Mouse (Mus musculus): ENCODE data around the gene Trat1.

The Trat1 gene

DNA sequence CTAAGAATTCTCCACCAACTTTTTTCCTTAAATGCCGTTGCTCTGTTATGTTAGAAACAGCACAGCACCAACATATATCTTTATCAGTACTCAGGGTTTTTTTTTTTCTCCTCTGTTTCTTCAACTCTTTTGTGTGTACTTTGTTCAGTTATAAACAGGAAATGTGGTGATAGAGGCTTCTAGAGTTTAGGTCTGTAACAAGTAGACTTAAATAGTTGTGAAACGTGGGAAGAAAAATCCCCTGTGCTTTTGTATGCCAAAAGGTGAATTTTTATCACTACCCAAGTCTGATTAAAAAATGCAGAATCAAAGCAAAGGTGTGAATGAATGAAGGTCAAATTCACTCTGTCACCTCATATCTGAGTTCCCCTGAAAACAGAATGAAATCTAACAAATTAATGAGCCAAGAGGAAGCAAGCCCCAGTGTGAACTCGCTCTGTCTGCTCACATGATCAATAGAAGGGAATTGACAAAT, at the start of gene Trat1:
Trat1 (minus strand) TSS at position 51 of the 475 bp plus-strand sequence.
- DNase-seq (ENCODE audit: low read depth, low spot score), result no peak

DNA sequence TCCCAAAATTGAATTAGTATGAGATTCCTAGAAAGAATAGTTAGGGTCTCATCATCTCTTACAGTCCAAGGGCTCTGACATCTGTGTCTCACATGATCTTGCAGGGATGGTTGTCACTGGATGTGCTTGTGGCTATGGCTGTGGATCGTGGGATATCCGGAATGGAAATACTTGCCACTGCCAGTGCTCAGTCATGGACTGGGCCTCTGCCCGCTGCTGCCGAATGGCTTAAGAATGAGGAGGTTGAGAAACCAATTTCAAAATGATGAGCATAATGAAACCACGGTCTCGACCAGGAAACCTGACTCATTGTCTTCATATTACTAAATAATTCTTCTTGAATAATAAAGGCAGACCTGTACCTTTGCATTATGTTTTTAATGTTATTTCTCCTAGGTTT, 46.7 kb upstream of the Trat1 start:
- no peak for DNase-seq (ENCODE audit: low read depth, low spot score)

DNA sequence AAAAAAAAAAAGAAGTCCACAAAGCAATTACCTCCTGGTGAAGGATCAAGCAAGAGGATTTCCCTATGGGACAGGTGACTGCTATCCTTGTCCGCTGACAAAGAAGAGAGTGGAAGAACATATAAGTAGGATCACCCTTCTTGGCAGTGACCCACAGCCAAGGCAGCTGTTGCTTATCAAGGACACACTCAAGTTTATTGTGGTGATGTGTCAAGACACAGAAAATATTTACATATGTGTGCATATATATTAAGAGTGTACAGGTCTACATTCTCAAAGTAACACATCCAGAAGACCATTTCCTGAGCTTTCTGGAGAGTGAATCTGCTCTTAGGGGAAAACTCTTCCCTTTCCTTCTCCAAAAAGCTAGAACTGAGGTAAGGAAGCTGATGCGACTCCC, 44.9 kb upstream of the Trat1 start, which contains the start of gene Retnlb:
Retnlb (plus strand) TSS at position 162 of the 400 bp plus-strand sequence.
- DNase-seq (ENCODE audit: low read depth, low spot score), result no peak

DNA sequence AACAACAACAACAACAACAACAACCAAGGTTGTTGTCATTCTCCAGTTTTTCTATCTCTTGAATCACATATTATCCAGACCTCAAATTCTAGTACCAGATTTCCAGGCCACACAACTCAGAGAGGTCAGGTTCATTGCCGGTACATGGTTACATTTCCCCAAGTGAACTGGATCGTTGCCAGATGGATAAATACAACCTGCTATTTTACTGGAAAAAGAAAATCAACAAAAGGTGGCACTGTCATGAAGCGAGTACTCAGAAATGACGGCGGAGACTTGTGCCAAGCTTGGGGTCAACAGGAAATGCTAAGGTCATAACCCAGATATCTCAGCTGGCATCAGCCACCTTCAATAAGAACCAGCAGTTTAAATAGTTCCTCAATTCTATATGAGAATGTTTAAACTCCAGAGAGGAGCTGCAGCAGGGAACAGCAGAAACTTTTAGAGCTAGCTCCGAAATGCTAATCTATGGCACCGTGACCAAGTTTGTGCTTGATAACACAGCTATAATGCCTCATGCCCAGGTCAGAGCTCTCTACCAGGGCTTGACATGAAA, 40.1 kb upstream of the Trat1 start:
- DNase-seq (ENCODE audit: low read depth, low spot score), result no peak

DNA sequence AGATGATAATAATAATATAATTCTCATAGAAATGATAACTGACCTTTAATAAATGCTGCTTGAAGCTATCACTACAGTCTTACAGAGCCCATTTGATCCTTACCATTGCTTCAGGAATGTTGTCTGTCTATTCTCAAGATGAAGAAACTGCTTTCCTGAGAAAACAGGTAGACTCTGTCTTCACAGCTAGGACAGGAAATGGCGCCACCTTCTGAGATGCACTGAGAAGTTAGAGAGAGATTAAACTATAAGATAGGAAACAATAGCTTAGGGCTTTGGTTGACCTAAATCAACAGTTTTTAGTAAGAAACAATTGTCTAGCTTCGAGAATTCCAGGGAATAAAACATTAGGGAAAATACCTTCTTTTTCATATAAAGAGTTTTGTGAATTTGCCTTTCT, 37.6 kb upstream of the Trat1 start:
- DNase-seq (ENCODE audit: low read depth, low spot score), result peak; percentile 35

DNA sequence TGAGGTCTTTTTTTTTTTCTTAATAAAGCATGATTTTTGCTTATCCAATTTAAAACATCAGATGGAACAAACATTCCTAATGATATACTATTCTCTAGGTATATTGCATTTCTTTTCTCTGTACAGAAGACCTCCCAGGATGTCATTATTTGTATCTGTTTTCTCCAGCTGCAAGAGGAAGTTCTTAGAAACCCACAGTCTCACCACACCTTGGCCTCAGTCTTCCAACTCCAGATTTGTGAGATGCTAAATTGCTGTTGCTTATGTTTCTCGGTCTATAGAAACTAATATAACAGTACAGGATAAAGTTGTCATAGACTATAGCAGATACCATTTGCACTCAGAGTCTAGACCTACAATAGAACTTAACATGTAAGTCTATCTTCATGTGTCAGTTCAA, 34.7 kb upstream of the Trat1 start:
- DNase-seq (ENCODE audit: low read depth, low spot score), result no peak

DNA sequence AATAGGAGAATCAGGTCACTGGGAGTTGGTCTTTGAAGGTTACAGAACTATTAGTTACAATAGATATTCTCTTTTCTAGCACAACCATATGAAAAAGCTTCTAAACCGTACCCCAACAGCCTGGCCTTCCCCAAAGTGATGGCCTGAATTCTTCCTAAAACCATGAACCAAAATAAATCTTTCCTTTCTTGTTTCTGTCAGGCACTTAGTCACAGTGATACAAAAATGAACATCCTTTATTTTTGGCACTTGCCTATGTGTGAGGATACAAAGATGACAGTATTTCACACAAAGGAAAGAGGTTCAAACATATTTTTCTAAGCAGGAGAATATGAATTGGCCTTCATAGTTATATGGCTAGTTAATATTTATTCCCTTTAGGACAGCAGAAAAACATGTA, 33.6 kb upstream of the Trat1 start:
- no peak for DNase-seq (ENCODE audit: low read depth, low spot score)

DNA sequence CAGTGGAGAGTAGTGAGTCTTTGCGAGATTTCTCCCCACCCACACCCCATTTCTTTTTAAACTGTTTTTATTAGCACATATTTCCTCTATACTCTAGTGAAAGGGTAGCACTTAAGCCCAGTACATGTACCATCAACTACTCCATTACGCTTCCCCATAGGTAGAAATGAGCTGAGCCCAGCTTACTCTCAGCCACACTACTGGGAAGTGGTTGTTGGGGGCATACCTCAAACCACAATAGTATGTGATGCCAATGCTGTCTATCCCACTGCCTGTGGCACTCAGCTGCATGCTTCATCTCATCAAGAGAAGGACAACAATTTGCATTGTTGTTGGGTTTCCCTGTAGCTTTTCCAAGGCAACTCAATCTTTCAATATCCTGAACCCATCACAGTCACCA, 29.1 kb upstream of the Trat1 start:
- DNase-seq (ENCODE audit: low read depth, low spot score), result no peak

DNA sequence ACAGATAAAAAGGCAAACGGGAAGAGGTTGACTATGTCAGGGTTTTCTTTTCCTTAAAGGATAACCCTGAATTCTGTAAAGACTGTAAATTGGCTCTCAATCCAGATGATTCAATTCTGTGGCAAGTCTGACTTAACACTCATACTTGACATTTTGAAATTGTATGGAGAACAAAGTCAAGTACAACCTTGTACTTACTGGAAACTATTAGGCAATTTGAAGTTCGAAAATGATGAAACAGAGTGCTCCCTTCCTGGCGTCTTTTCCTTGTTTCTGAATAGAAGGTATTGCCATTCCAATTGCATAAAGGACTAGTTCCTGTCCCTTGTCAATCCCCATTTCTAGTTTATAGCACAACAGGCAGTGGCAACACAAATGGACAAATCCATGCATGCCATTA, 27.6 kb upstream of the Trat1 start:
- DNase-seq (ENCODE audit: low read depth, low spot score), result no peak

DNA sequence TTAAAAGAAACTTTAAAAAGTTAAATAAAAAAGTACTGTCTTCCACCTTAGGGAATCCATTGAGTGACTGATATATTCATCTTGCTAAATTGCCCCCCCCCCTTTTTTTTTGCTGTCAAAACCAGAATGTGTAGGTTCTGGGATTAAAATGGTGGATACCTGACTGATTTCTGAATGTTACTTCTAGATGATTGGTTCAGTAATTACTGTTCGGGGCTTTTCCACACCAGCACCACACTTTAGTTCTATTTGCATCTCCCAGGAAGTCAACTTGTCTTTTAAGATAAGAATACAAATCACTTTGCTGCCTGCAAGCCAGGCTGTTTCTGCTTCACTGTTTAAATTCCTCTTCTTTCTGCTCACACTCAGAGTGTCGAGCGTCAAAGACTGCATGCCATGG, 26.5 kb upstream of the Trat1 start:
- DNase-seq (ENCODE audit: low read depth, low spot score), result no peak

DNA sequence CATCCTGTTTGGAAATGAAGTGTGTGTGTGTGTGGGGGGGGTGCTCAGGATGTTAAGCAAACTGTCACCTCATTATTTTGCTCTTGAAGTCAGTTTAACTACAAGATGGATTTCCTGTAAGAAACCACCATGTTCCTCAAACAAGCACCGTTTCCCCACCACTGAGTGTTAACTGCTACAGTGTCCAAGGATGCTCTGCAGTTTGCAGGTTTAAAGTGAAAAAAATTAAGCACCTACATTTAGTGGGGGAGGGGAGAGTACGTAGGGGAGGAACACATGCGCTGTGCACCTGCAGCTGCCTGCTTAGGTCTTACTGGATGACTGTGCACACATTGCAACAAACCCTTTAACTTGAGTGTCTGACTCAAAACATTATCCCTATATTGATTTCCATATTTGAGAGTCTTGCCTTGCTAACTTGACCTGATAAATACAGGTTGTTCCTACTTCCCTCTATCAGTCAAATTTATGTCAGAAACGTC, 16.9 kb upstream of the Trat1 start:
- no peak for DNase-seq (ENCODE audit: low read depth, low spot score)

DNA sequence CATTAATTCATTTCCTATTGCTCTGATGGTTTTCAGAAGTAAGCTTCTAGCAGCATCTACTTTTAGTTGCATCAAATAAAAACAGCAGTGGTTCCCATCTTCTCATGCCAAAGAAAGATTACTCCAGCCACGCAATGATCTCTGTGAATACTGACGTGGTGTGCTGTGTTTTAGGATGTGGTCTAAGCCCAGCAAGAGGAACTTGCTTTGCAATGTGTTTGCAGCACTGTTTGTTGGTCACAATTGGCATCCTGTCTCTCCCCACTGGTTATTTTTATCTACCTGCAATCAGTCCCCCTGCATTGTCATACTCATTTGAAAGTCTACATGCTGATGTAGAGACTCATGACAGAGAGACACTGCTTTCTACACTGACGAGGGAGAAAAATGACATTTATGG, 14.4 kb upstream of the Trat1 start:
- DNase-seq (ENCODE audit: low read depth, low spot score), result no peak

DNA sequence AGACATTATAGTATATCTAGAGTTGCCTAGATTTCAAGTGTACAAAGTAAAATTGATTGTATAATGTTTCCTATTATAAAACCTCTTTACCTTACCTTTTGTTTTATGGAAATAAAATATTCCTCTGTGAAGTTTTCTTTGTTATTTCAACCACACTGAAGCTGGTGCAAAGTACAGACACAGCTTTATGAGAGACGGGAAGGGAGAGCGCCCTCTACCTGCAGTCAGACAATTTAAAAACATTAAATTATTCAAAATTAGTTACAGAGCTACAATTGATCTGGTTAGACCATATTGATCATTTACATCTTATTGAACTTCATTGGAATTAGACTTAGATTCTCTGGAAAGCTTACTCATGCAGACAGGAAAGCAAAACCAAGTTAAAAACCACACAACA, 5.4 kb upstream of the Trat1 start:
- no peak for DNase-seq (ENCODE audit: low read depth, low spot score)

DNA sequence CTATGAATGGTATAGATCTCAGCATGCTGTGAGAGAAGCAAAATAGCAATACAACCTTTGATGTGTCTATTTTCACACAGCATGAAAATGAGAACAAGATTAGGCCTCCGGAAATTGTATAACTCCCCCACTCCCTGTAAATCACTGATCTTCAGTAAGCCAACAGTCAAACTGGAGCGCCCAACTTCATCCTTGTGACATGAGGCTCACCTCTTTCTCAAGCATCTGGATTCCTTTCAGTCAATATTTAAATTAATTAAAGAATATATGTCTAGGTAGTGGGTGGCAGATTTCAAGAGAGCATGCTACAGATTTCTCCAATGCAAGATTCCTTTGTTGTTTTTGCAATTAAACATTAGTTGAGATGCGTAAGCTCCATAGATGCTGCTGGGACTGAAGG, 2.6 kb downstream of the Trat1 start:
- no peak for DNase-seq (ENCODE audit: low read depth, low spot score)

DNA sequence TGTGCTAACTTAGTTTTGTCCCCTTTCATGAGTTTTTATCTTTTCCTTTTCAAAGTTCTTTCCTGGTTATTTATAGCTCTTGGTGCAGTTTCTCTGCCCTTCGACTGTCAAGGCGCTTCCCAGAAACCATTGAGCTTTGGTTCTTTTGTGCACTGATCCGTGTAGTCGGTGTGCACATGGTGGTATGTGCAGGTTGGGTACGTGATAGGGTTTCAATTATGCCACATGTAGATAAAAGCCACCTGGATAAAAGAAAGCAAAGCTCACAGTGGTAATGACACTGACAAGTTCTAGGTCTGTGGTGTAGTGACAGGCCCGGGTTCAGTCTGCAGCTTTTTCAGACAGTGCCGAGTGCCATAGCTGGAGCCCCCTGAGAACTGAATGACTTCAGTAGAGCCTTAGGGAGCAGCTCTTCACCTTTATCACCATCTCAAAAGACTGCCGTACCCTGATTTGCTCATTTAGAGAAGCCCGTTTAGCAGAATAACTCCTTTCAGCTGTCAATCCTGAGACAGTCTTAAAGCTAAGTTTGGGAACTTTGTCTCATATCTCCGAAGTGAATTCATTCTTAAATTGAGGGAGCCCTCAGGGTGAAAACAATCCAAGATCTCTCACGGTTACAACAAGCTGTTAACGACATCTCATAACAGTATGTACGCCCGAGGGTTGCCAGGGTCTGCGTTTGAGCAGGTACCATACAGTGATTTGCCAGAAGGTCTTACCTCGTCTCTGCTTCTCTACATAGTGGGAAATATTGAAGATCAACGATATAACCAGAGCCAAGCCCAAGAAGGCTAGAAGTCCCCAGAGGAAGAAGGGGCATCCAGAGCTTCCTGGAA, 11.0 kb downstream of the Trat1 start:
- no peak for DNase-seq (ENCODE audit: low read depth, low spot score)

DNA sequence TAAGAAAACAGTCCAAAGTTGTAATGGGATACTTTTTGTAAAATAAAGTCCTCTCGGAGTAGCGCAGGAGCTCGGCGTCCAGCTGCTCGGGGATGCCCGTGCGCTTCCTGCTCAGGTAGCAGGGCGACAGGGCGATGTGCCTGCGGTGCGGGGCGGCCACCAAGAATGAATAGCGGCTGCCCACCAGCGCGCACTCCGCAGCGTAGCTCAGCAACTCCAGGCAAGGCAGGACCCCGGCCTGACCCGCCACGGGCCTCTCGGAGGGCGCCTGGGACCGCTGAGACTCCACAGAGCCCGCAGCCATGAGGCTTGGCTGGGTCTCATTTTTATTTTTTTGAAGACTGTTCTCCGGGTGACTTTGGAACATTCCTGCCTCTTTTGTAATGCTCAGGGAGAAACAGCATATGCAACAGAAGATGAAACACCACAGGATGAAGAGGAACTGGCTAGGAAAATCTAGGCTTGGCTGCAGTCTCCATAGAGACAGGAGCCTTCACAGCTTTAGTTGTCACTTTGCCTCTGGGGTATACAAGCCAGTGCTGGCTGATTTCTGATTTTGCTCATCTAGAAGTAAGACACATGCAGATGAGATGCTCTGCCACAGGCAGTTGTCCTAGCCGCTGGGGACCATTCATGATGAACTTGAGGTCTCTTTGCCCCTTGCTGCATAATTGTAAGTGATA, 21.5 kb downstream of the Trat1 start:
- peak; percentile 6 for DNase-seq (ENCODE audit: low read depth, low spot score)

DNA sequence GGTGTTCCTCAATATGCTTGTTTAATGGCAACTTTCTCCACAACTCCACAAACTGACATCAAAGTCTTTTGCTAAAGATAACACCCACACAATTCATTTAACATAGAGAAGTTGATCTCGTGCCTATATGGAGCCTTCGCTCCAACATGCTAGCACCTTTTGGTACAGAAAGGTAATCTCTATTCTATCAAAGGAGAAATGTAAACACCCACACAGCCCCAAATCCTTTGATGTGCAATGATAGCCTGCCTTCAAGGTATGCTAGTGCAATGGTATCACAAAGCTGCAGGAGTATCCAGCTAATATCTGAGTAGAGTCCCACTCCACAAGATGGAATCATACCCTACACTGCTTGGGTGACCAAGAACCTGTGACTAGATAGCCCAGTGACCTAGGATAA, 26.4 kb downstream of the Trat1 start:
- no peak for DNase-seq (ENCODE audit: low read depth, low spot score)

DNA sequence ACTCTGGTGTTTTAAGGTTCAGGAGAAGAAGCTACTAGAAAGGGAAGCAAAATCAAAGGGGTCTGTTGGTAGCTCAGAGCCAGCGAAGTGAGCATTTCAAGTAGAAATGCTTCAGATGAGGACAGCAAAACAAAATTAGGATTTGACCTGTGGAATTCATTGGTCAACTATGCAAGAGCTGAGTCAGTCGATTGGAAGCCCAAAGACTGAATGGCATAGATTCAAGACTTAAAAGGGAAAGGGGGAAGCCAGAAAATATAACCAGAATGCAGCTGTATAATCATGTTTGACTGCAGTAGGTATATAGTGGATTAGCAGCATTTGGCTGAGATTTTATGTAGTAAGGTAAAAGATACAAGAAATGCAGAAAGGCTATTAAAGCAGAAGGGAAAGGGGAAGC, 26.8 kb downstream of the Trat1 start:
- no peak for DNase-seq (ENCODE audit: low read depth, low spot score)

DNA sequence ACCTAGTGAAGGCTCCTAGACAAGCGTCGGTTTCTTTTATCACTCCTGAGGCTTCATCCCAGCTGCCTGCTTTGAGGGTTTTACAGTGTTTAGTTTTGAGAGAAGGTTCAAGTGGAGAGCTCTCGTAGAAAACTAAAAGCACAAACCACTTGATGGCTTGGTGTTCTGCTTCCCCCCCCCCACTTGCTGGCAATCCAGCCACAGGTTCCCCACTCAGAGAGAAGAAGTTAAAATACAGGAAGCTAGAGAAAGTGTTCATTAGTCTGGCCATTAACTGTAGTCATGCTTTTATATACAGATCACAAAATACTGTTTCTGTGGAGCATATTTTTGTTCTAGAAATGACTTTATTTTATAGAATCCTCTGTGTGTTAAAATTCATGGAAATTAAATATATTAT, 30.3 kb downstream of the Trat1 start:
- DNase-seq (ENCODE audit: low read depth, low spot score), result no peak

DNA sequence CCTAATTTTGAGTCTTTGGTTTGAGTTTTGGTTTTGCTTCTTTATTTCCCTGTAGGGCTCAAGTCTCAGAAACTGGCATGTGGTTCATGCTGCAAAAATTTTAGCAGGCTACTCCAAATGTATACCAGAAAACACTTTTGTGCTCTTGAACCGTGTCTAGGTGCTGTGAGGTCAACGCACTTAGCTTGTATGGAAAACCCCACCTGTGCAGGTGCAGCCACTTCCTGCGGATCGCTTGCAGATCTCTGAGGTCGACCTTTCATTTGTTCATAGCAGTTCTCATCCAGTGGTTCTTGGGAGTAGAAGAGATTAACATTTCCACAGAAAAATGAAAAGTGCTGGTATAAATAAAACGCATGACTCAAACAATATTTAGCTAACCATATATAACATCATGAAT, 31.8 kb downstream of the Trat1 start:
- DNase-seq (ENCODE audit: low read depth, low spot score), result no peak

DNA sequence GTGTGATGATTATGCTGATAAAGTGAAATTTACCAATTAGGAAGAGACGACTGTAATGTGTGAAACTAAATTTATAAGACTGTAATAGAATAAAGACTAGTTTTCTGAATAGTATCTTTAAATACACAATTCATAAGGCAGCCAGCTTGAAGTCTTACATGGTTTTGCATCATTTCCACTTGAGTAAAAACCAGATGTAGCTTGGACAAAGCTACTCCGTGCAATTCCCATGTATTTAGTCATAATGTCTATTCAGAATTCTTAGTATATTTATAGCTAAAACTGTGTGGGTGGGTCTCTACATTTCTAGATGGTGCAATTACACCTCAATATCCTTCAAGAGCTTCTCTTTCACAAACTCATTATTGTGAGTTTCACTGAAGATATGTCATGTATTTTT, 33.4 kb downstream of the Trat1 start:
- no peak for DNase-seq (ENCODE audit: low read depth, low spot score)

DNA sequence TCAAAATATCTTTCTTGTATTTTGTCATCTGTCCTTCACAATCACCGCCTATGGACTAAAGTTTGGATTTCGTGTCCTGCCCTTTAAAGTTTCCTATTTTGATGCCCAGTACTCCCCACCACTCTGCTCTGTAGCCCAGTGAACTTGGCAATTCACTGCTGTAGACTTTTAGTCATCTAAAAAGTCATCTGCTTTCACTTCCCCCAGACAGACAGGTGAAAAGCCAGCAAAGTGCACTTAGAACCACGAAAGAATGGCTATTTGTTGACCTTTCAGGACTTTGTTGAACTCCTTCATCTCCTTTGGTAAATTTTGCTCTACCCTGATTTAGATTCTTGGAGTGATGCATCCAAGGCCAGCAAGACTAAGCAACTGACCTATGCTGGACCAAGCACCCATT, 34.9 kb downstream of the Trat1 start:
- DNase-seq (ENCODE audit: low read depth, low spot score), result no peak

DNA sequence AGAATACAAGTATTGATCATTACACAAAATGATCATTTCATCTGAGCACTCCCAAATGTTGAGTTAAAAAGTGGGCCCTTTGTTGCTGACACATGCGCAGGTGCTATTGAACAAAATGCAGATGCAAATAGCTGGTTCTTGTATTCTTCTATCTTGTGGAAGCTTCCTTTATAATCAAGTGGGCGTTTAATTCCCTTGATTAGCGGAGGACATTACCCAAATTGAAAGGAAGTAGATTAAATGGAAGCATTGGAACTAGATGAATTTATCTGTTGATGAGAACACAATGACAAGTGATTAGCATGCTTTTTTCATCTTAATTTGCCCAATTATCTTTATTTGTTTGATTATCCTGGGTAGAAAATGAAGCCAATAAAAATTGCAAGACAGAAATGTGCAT, 51.6 kb downstream of the Trat1 start:
- DNase-seq (ENCODE audit: low read depth, low spot score), result no peak
